ENCODE assay signal across 8 mouse cellular contexts in genomic region chr16:36040640-36041624, GRCm38 (mm10). TPM values are rescaled to one million over a fixed set of nuclear protein-coding genes. Genes with fewer than 3 reads are reported as not detected.
DNase-seq lines count a peak whose midpoint lies in the region; ATAC-seq and TF ChIP-seq lines count a peak whose summit lies in the region.

TSS of gene Wdr5b (plus strand) at chr16:36041190.

- H3K27me3 ChIP-seq in megakaryocyte, embryonic 14.5 days (replicated peaks), result no peaks in the 10 kb centered on the region

- ATAC-seq in activated CD4-positive, CD25-positive, alpha-beta regulatory T cell, adult 4 months, result peak; percentile 98

- peaks cover 60% of the 10 kb centered on the region for H3K36me3 ChIP-seq in megakaryocyte, embryonic 14.5 days (replicated peaks; ENCODE audit: low read length)

- TF ChIP-seq CTCF in cortical plate, adult 2 months (IDR thresholded peaks at IDR 0.05; ENCODE audit: extremely low read depth, insufficient read depth, low read length), result no peak

- H3K4me1 ChIP-seq in cortical plate, adult 2 months (ENCODE audit: control insufficient read depth, insufficient read depth, low read length), result peaks cover 2% of the 10 kb centered on the region; the same call in 1 of the 2 replicates
- peaks cover 44% of the 10 kb centered on the region for H3K4me1 ChIP-seq in megakaryocyte, embryonic 14.5 days

- H3K27ac ChIP-seq in cortical plate, adult 2 months (ENCODE audit: insufficient read depth, low read length), result no peak within 1 kb of the TSS

- TF ChIP-seq POLR2A in cortical plate, adult 2 months (IDR thresholded peaks at IDR 0.05; ENCODE audit: extremely low read depth, insufficient read depth, low read length), result peak; percentile 86

- H3K9me3 ChIP-seq in megakaryocyte, embryonic 14.5 days, result no peaks in the 10 kb centered on the region

- DNase-seq in gastrocnemius, adult 8-10 months (ENCODE audit: low spot score in 2 of 2), result peak; percentile 87 to 92
- DNase-seq in hindlimb bud, embryonic 11.5 days (ENCODE audit: extremely low spot score, low read depth, low spot score), result peak; percentile 96
- peak; percentile 79 to 97 for DNase-seq in left cerebral cortex, adult 8-10 months (ENCODE audit: low spot score in 2 of 2)
- peak; percentile 96 to 98 for DNase-seq in right cerebral cortex, postnatal 10 days (ENCODE audit: low spot score in 2 of 2)
- peak; percentile 76 for DNase-seq in urinary bladder, postnatal 25 days (ENCODE audit: low spot score)

- H3K4me3 ChIP-seq in cortical plate, adult 2 months (ENCODE audit: insufficient read depth, low read length), result peak within 1 kb of the TSS; percentile 53
- peak within 1 kb of the TSS; percentile 95 for H3K4me3 ChIP-seq in megakaryocyte, embryonic 14.5 days (replicated peaks)

RNA-seq across cellular contexts. Expression of gene Wdr5b, which starts in this region (rescaled TPM):
- 1 to 10 TPM; 6.6 to 7.8 TPM for polyA plus RNA-seq in activated CD4-positive, CD25-positive, alpha-beta regulatory T cell, adult 4 months (2017; shearing (Covaris generic))
- 4.4 and 4.8 TPM in 2 replicates for polyA plus RNA-seq in cortical plate, adult 2 months (2012; rRNA removed)
- total RNA-seq in gastrocnemius, adult 8-10 months (2022), result 1 to 10 TPM; 2.3 to 3.0 (median 2.5) TPM
- 1 to 10 TPM; 4.4 to 5.3 (median 5.1) TPM for total RNA-seq in left cerebral cortex, adult 8-10 months (2022)
- polyA plus RNA-seq in megakaryocyte, embryonic 14.5 days (2012; ENCODE audit: insufficient read depth, low replicate concordance), result 0.61 and 0.82 TPM in 2 replicates
